Mouse (Mus musculus): ENCODE measurements around the gene Rasgef1b.

The Rasgef1b gene

GRCm38 (mm10) chr5:99525649-99526048, 203.2 kb downstream of the Rasgef1b start:
- no peak for DNase-seq

- no peak for DNase-seq
These were observed 206.1 kb downstream of the Rasgef1b start for GRCm38 (mm10) chr5:99522571-99523269.

- DNase-seq = no peak
These were observed 207.5 kb downstream of the Rasgef1b start for GRCm38 (mm10) chr5:99521411-99521810.

- no peak for DNase-seq
These were observed 209.3 kb downstream of the Rasgef1b start for GRCm38 (mm10) chr5:99519556-99519955.

GRCm38 (mm10) chr5:99519023-99519422, 209.8 kb downstream of the Rasgef1b start:
- no peak for DNase-seq

GRCm38 (mm10) chr5:99516207-99516606, 212.7 kb downstream of the Rasgef1b start:
- no peak for DNase-seq

GRCm38 (mm10) chr5:99515764-99516163, 213.1 kb downstream of the Rasgef1b start:
- DNase-seq = no peak

- DNase-seq = no peak
These were observed 215.5 kb downstream of the Rasgef1b start for GRCm38 (mm10) chr5:99513209-99513880.

GRCm38 (mm10) chr5:99511081-99511480, 217.8 kb downstream of the Rasgef1b start:
- no peak for DNase-seq

- DNase-seq = no peak
These were observed 222.8 kb downstream of the Rasgef1b start for GRCm38 (mm10) chr5:99506109-99506508.

GRCm38 (mm10) chr5:99504349-99504830, 224.5 kb downstream of the Rasgef1b start:
- DNase-seq = no peak

GRCm38 (mm10) chr5:99502681-99503080, 226.2 kb downstream of the Rasgef1b start:
- no peak for DNase-seq

- no peak for DNase-seq
These were observed 229.3 kb downstream of the Rasgef1b start for GRCm38 (mm10) chr5:99499404-99500089.

GRCm38 (mm10) chr5:99497856-99498255, 231.0 kb downstream of the Rasgef1b start:
- no peak for DNase-seq

GRCm38 (mm10) chr5:99496931-99497782, 231.7 kb downstream of the Rasgef1b start:
- DNase-seq = no peak

GRCm38 (mm10) chr5:99496157-99496453, 232.8 kb downstream of the Rasgef1b start:
- no peak for DNase-seq

GRCm38 (mm10) chr5:99495354-99496156, 233.3 kb downstream of the Rasgef1b start:
- no peak for DNase-seq

- DNase-seq = no peak
These were observed 235.0 kb downstream of the Rasgef1b start for GRCm38 (mm10) chr5:99493861-99494260.

- no peak for DNase-seq
These were observed 235.8 kb downstream of the Rasgef1b start for GRCm38 (mm10) chr5:99493017-99493416.

GRCm38 (mm10) chr5:99488479-99489158, 240.2 kb downstream of the Rasgef1b start:
- no peak for DNase-seq
